Mouse (Mus musculus) lung, postnatal 14 days (tissue): ENCODE measurements at regions not wholly inside any gene's neighbourhood (a gene's known extent, or its start where the extent isn't known, plus 50 kb on each side); places are given as distances from the start of the nearest gene placed in this dataset.

Experiments used
- DNase-seq: peaks from one replicate; pipeline ENCODE4 v3.0.0; 2021

GRCm38 (mm10) chr12:56275556-56276242 lies 70.0 kb downstream of the Mbip start:
- no peak for DNase-seq

GRCm38 (mm10) chr12:56265049-56265448 lies 80.6 kb downstream of the Mbip start:
- DNase-seq = no peak

GRCm38 (mm10) chr12:56261471-56261870 lies 84.2 kb downstream of the Mbip start:
- DNase-seq = no peak

GRCm38 (mm10) chr12:56258401-56259050 lies 87.2 kb downstream of the Mbip start:
- DNase-seq = no peak

- no peak for DNase-seq
These were observed 89.3 kb downstream of the Mbip start for GRCm38 (mm10) chr12:56256243-56256881.

GRCm38 (mm10) chr12:56252612-56253444 lies 92.9 kb downstream of the Mbip start:
- DNase-seq = no peak

GRCm38 (mm10) chr12:56250262-56250661 lies 95.4 kb downstream of the Mbip start:
- DNase-seq = no peak

- no peak for DNase-seq
These were observed 99.3 kb downstream of the Mbip start for GRCm38 (mm10) chr12:56246406-56246805.

- no peak for DNase-seq
These were observed 102.9 kb downstream of the Mbip start for GRCm38 (mm10) chr12:56242803-56243202.

- peak; percentile 74 for DNase-seq
These were observed 104.0 kb downstream of the Mbip start for GRCm38 (mm10) chr12:56241735-56242134.

- DNase-seq = no peak
These were observed 105.5 kb downstream of the Mbip start for GRCm38 (mm10) chr12:56240206-56240605.

- DNase-seq = no peak
These were observed 111.1 kb downstream of the Mbip start for GRCm38 (mm10) chr12:56234571-56234970.

- DNase-seq = no peak
These were observed 112.5 kb downstream of the Mbip start for GRCm38 (mm10) chr12:56233209-56233608.

- DNase-seq = no peak
These were observed 121.4 kb downstream of the Mbip start for GRCm38 (mm10) chr12:56224142-56224895.

- DNase-seq = no peak
These were observed 152.2 kb downstream of the Mbip start for GRCm38 (mm10) chr12:56193524-56193923.

- DNase-seq = no peak
These were observed 156.1 kb downstream of the Mbip start for GRCm38 (mm10) chr12:56189562-56189961.

GRCm38 (mm10) chr12:56160736-56161135 lies 185.0 kb downstream of the Mbip start:
- DNase-seq = no peak

GRCm38 (mm10) chr12:56144359-56144758 lies 201.3 kb downstream of the Mbip start:
- DNase-seq = no peak

GRCm38 (mm10) chr12:56143789-56144188 lies 201.9 kb downstream of the Mbip start:
- DNase-seq = no peak

- DNase-seq = no peak
These were observed 231.2 kb downstream of the Mbip start for GRCm38 (mm10) chr12:56114446-56114845.

GRCm38 (mm10) chr12:56081406-56081805 lies 245.3 kb downstream of the Brms1l start:
- no peak for DNase-seq

- no peak for DNase-seq
These were observed 228.1 kb downstream of the Brms1l start for GRCm38 (mm10) chr12:56064183-56064582.
